Mouse (Mus musculus) fibroblast of lung, adult 2 months (primary cell): ENCODE data around the gene Fxr1.
A peak's percentile ranks its signal among the peaks of the same experiment; 100 is the strongest.
"Not testable (repeated sequence)": the region's sequence is repeated elsewhere in the genome, so short reads cannot be mapped to it uniquely, and the experiment has no call there.

Experiments used
- DNase-seq: peaks from one replicate; pipeline ENCODE4 v3.0.0-alpha.2; 2011; ENCODE audit warnings: low read depth

The Fxr1 gene

GRCm38 (mm10) chr3:34019540-34020381 lies at the start of gene Fxr1:
TSS of gene Fxr1 (plus strand) at chr3:34019943.
- DNase-seq, result peak; percentile 37

DNA sequence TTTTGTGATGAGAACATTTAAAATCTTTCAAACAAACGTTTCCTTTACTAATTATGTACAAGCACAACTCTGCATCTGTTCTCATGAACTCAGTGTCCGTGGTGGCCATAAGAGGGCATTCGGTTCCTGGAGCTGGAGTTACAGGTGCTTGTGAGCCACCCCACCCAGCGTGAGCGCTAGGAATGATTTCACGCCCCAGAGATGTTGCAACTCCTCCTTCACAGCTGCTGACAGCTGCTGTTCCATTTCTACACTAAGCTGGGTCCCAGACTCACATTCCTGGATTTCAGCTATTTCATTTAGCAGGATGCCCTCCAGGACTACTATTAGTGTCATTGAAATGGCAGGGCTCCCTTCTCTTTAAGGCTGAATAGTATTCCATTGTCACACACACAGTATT lies 40.3 kb upstream of the Fxr1 start:
- DNase-seq, result no peak

DNA sequence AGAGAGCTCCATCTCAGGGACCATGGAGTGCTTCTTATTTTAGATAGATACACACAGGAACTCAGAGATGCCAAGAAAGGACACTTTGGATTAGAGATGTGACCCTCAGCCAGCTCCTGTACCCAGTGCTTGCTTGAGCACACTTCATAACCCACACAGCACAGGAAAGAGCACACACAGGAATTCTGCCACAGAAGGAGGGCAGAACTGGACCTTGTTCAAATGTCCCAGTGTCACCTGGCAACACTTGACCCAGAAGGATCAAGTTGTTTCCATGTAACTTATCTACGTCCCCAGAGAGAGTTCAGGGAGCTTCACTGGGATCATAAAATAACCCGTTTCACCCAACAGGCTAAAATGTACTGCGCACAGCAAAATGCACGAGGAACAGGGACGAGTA lies 37.0 kb upstream of the Fxr1 start:
- DNase-seq, result no peak

- DNase-seq, result no peak
Measured at GRCm38 (mm10) chr3:33989302-33989701, 30.4 kb upstream of the Fxr1 start.

DNA sequence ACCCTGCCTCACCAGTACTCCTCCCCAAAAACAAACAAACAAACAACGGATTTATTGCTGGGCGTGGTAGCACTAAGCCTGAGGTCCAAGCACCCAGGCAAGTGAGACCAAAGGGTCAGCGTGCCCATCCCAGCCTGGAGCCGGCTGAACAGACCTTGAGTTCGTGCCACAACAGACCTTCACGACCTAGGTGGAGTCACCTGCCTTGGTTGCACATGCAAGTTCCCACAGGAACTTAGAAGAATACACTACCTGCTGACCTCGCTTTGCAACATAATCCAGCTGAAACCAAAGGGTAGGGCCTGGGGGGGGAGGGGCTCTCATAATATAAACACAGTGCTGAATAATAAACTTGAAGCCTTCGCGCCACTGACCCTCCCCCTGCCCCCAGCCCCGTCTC lies 29.3 kb upstream of the Fxr1 start:
- no peak for DNase-seq

DNA sequence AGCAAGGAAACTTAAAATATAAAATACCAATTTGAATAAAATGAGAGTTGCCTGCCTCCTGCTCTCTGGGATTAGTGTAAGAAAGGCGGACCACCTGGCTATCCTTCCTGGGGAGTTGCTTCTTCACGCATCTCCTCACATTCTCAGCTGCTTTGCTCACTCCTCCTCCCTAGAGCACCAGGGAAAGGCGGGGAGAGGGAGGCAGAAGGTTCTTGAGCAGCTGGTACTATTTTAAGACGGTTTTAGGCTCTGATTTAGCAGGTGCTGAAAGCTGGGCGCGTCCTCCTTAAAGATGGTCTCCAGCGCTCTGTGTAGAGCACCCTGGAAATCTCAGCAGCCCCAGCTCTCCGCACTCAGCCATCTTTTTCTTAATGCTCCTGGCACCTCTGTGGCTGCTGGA lies 28.8 kb upstream of the Fxr1 start:
- no peak for DNase-seq

DNA sequence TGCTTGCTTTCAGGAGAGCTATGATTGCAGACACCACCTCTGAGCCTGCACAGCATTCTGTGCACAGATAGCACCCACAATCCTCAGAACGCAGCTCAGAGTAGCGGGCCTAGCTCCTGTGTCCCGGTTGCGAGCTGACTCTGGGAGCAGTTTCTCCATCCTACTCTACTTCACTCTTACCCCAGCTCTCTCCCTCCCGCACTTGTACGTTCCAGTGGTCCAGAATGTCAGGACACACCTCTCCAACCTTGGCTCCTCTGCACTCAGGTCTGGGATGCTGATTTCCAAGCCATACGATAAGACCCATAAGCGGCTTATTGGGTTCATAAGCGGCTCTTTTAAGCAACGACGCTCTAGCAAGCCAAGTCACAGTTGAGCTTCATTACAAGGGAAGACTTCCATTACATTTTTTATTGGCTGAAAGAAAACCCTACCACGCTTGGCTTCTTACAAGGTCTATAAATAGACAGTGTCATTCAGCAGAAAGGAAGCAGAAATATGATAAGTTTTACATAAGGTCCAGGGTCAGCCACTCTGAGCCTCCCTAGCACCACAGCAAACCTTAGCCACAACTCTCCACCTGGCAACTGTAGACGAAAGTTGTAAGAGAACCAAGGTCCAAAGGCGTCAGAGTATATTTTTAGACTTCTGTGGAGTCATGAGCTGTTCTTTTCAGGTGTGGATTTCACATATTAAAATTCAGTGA lies 26.2 kb upstream of the Fxr1 start:
- no peak for DNase-seq

GRCm38 (mm10) chr3:33994127-33994488 lies 25.6 kb upstream of the Fxr1 start:
- no peak for DNase-seq

GRCm38 (mm10) chr3:34001691-34002090 lies 18.1 kb upstream of the Fxr1 start:
- not testable (repeated sequence) for DNase-seq

DNA sequence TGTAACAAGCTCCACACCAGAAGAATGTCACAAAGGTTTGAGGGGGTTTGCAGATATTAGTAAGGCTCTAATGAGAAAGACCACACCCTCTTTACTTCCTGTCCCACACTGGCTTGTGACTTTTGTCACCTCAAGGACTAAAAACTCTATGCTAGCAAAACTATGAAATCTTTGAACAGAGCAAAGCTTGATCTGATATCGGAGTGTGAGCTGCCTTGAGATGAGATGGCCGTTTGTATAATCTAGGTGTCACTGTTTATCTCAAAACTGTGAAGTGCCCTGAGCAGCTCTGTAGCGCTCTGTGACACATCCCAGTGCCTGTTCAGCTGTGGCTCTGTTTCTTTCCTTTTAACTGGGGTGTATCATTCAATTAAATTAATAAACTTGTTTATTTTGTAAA lies 15.9 kb upstream of the Fxr1 start:
- no peak for DNase-seq

GRCm38 (mm10) chr3:34006301-34006700 lies 13.4 kb upstream of the Fxr1 start:
- no peak for DNase-seq

- DNase-seq, result no peak
Measured at GRCm38 (mm10) chr3:34006824-34007223, 12.9 kb upstream of the Fxr1 start.

- no peak for DNase-seq
Measured at GRCm38 (mm10) chr3:34007611-34008010, 12.1 kb upstream of the Fxr1 start.

DNA sequence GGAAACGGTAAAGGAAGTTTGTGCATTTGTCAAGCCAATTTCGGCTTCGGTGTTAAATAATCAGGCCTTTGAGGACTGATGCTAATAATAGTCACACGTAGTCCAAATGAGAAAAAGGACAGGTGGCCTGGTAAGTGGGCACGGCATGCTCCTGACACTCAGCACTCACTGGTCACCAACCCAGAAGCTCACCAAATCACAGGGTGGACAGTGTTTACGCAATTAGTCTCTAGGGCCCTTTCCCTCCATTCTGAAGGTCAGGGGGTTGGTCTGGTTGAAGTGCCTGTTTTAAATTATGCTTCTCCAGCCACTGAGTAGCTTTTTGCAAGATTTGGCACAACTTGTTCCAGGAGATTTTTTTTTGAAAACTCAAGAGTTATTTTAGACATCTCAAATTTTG lies 11.6 kb upstream of the Fxr1 start:
- DNase-seq, result no peak

DNA sequence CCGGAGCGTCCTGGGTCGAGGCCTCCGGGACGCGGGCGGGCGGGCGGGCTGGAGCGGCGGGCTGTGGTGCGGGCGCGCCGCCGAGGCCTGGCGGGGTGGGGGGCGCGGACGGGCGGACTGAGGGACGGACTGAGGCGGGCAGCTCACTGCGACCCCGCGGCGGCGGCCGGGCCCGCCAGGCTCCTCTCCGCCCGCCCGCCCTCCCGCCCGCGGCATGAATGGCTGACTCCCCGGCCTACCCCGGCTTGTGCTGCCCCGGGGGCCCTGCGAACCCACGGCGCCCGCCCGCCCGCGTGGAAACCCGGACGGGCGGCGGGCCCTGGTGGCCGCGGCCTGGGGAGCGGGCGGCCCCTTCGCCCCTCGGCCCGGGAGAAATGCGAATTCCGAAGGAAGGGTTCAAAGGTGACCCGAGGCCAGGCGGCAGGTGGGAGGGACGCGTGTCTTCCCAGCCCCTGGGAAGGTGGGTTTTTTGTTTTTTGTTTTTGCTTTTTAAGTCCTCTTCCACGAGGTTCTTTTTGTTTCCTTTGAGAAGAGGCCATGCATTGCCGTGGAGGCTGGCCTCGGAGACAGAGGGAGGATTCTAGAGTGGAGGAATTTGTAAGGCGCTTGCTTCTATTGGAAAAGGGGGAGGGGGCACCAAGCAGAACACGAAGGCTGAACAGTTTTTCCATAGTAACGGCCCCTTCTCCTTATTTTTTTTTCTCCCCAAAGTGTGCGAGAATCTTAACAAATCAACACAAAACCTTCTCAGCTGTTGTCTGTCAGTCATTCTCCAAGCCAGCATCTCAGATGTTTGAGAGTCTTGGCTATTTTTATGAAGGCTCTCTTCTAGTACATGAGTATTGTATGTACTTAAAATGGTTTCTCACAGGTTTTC lies 877 bp downstream of the Fxr1 start:
- no peak for DNase-seq

DNA sequence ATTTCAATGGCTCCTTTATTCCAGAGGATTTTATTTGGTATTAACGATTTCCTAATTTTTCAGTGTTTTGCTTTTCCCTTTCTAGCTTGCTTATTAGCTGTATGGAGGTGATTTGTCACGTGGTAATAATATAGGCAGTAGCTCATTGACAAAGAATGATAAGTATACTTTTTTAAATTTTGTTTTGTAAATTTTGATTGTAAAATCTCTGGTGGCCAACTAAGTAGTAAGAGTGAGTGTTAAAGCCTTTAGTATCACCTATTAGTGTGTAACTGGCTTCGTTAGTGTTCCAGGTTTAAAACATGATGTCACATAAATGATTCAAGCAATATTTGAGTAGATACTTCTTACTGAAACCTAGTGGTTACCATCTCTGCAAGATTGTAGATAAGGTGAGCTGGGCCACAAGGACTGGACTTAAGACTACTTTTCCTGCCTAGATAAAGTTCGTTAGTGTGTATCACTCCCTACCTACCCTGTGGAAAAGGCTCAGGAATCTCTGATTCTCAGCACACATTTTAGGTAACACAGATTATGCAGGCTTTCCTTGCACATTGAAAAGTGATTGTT lies 1.6 kb downstream of the Fxr1 start:
- no peak for DNase-seq

DNA sequence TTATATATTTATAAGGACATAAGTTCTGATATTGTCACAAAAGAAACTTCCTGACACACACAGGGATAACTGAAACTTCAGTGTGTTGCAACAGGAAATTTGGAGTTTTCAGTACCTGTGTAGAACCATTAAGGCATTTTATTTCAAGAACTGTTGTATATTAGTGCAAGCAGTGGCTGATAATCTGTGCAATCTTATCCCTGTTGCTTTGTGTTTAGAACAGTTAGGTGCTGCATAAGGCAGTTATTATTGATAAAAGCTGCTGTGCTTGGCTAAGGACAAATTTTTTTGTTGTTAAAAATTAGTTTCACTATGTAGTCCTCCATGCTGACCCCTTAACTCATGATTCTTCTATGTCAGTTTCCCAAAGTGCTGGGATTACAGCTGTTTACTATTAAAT lies 9.2 kb downstream of the Fxr1 start:
- no peak for DNase-seq

GRCm38 (mm10) chr3:34030601-34031000 lies 10.9 kb downstream of the Fxr1 start:
- no peak for DNase-seq

DNA sequence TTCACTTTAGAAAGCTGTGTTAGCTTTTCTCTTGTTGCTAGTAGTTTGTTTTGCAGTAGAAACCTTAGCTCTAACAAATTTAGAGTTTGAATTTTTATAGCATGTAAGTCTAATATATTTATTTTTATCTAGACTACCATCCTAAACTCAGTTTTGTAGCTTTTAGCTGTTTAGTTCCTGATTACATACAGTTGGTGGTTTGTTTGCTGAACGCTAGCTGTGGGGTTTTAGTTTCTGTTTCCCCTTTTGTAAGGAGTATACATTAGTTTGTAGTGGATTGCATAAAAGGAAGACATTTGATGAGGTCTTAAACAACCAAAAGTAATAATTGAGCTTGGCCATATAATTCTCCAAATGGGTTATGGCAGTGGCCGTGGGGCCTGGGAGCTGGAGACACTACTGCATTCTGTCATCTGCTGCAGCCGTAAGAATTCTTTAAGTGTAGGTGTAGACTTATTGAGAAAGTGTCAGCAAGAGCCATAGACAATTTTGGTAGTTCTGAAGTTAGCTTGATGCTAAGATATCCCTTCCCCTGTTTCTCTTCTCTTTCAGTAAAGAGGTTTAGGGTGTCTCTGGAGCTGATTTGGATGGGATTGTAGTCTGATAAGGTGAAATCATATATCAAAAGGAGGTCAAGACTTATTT lies 14.1 kb downstream of the Fxr1 start:
- no peak for DNase-seq

- no peak for DNase-seq
Measured at GRCm38 (mm10) chr3:34034803-34035202, 15.1 kb downstream of the Fxr1 start.

DNA sequence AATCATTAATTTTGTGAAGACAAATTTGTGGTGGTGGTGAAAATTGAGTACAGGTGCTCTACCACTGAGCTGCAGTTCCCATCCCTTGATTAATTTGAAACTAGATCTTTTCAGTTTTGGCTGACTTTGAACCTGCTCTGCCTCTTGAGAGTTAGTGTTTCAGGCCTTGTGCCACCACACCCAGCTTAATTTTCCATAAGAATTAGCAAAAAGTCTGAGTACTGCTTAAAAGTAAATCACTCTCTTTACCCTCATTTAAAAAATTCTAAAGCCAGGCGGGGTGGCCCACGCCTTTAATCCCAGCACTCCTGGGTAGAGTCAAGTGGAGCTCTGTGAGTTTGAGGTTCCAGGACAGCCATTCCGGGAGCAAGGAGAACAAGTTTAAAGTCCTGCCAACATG lies 16.0 kb downstream of the Fxr1 start:
- DNase-seq, result no peak

DNA sequence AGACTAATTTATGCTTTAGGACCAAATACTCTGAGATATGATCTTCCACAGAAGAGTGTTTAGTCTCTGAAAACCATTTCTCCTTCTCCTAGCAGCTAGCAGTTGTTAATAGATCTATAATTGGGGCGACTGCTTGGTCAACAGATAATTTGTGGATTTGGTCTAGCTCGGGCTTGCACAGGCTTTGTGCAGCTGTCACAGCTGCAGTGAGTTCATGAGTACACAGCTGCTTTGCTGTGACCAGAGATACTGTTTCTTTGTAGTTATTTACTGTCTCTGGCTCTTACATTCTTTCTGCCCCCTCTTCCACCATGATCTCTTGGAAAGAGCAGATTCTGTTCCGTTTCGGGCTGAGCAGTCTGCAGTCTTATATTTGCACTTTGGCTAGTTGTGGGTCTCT lies 22.2 kb downstream of the Fxr1 start:
- no peak for DNase-seq
